Mouse (Mus musculus) intestine, postnatal 0 days (tissue): ENCODE results near the gene Txndc16. TPM values are rescaled to one million over a fixed set of nuclear protein-coding genes. Genes with fewer than 3 reads are reported as not detected.

Source experiments
- ATAC-seq: fragments of 200-750 bp; cut with Nextera tagmentation; 2 replicates; pipeline ENCODE4 v1.8.0; 2017; ENCODE audit warnings: mild to moderate bottlenecking, moderate TSS enrichment, moderate library complexity
- H3K27ac ChIP-seq: fragments of 300-500 bp; sonication (generic); 2 replicates; pipeline ENCODE4 v1.5.1; 2014; ENCODE audit warnings: mild to moderate bottlenecking, low read depth, low read length, moderate library complexity
- H3K27me3 ChIP-seq: fragments of 300-500 bp; sonication (generic); replicated peaks from 2 replicates; pipeline ENCODE4 v1.6.1; 2014; ENCODE audit warnings: low read length, mixed read lengths; ENCODE audit not compliant: control insufficient read depth, insufficient read depth
- H3K36me3 ChIP-seq: fragments of 300-500 bp; sonication (generic); 2 replicates; pipeline ENCODE4 v1.6.1; 2014; ENCODE audit warnings: mild to moderate bottlenecking, moderate library complexity; ENCODE audit not compliant: control insufficient read depth, insufficient read depth
- H3K4me1 ChIP-seq: fragments of 300-500 bp; sonication (generic); replicated peaks from 2 replicates; pipeline ENCODE4 v1.6.1; 2014; ENCODE audit warnings: antibody characterized with exemption, low read length, mixed read lengths; ENCODE audit not compliant: control insufficient read depth, insufficient read depth
- H3K4me2 ChIP-seq: fragments of 300-500 bp; sonication (generic); replicated peaks from 2 replicates; pipeline ENCODE4 v1.6.1; 2014; ENCODE audit warnings: low read depth, mild to moderate bottlenecking, moderate library complexity
- H3K4me3 ChIP-seq: fragments of 300-500 bp; sonication (generic); 2 replicates; pipeline ENCODE4 v1.5.1; 2014; ENCODE audit warnings: low read depth, low read length
- H3K9ac ChIP-seq: fragments of 300-500 bp; sonication (generic); 2 replicates; pipeline ENCODE4 v1.6.1; 2014; ENCODE audit warnings: mild to moderate bottlenecking, low read depth, low read length
- H3K9me3 ChIP-seq: fragments of 300-500 bp; sonication (generic); 2 replicates; pipeline ENCODE4 v1.6.1; 2016; ENCODE audit warnings: mixed run types; ENCODE audit not compliant: control insufficient read depth
- CTCF ChIP-seq: sonication (generic); IDR thresholded peaks from 2 replicates; pipeline ENCODE4 v1.5.1; 2016; ENCODE audit warnings: low read depth, mild to moderate bottlenecking, control low read depth, antibody characterized with exemption, moderate library complexity
- WGBS: fragments of 180-500 bp; shearing (Covaris S2); extraction: QIAGEN DNeasy Blood & Tissue Kit; methylation state at CpG from one replicate; pipeline ENCODE4 v1.1.7; 2014; 5-methylcytosine and 5-hydroxymethylcytosine counted together
- polyA plus RNA-seq: library from polyadenylated mRNA; unstranded; fragments of >200 nt; fragmentation: Nextera tagmentation; extraction: Ambion mirVana; gene quantifications from 2 replicates; pipeline ENCODE4 v1.2.1, GENCODE M21; 2015

The Txndc16 gene
- polyA plus RNA-seq, 1 experiment from 2014 or later: 4.2 TPM

GRCm38 (mm10) chr14:45172260-45172659 lies 47.9 kb downstream of the Txndc16 start:
- TF ChIP-seq CTCF: no peak
- no peaks in the 10 kb centered on the region for H3K27me3 ChIP-seq
- no peak overlapping the region for H3K4me2 ChIP-seq
- H3K9ac ChIP-seq: no peak overlapping the region
- no peaks in the 10 kb centered on the region for H3K36me3 ChIP-seq
- 97% methylated on average over 5 of the region's 5 CpGs for WGBS
- H3K9me3 ChIP-seq: no peaks in the 10 kb centered on the region
- no peak overlapping the region for H3K27ac ChIP-seq
- no peak for ATAC-seq
- no peaks in the 10 kb centered on the region for H3K4me1 ChIP-seq
- H3K4me3 ChIP-seq: no peak overlapping the region

GRCm38 (mm10) chr14:45167366-45167765 lies 52.8 kb downstream of the Txndc16 start:
- Histone ChIP-seq H3K9ac (no peak overlapping the region), H3K4me2 (no peak overlapping the region), H3K9me3 (no peaks in the 10 kb centered on the region), H3K36me3 (no peaks in the 10 kb centered on the region), H3K4me3 (no peak overlapping the region), H3K4me1 (no peaks in the 10 kb centered on the region), H3K27me3 (no peaks in the 10 kb centered on the region), H3K27ac (no peak overlapping the region)
- 85% methylated on average over 8 of the region's 8 CpGs for WGBS
- peak; percentile 40 for TF ChIP-seq CTCF
- ATAC-seq: no peak

GRCm38 (mm10) chr14:45155511-45156173 lies 64.5 kb downstream of the Txndc16 start:
- H3K27me3 ChIP-seq: no peaks in the 10 kb centered on the region
- 82% methylated on average over 4 of the region's 4 CpGs for WGBS
- no peak for ATAC-seq
- no peak overlapping the region for H3K9ac ChIP-seq
- H3K9me3 ChIP-seq: no peaks in the 10 kb centered on the region
- TF ChIP-seq CTCF: no peak
- H3K36me3 ChIP-seq: no peaks in the 10 kb centered on the region; the same call in 1 of the 2 replicates
- H3K4me1 ChIP-seq: no peaks in the 10 kb centered on the region
- H3K4me2 ChIP-seq: no peak overlapping the region
- no peak overlapping the region for H3K4me3 ChIP-seq
- H3K27ac ChIP-seq: no peak overlapping the region

- no peak overlapping the region for H3K4me3 ChIP-seq
- H3K9me3 ChIP-seq: no peaks in the 10 kb centered on the region
- ATAC-seq: no peak
- TF ChIP-seq CTCF: no peak
- no peak overlapping the region for H3K27ac ChIP-seq
- no peaks in the 10 kb centered on the region for H3K27me3 ChIP-seq
- no peak overlapping the region for H3K4me2 ChIP-seq
- H3K36me3 ChIP-seq: no peaks in the 10 kb centered on the region; the same call in 1 of the 2 replicates
- no peak overlapping the region for H3K9ac ChIP-seq
- WGBS: 90% methylated on average over 2 of the region's 2 CpGs
- H3K4me1 ChIP-seq: no peaks in the 10 kb centered on the region
Measured at GRCm38 (mm10) chr14:45153258-45153657, 66.9 kb downstream of the Txndc16 start.

GRCm38 (mm10) chr14:45142511-45142910 lies 77.6 kb downstream of the Txndc16 start:
- no peaks in the 10 kb centered on the region for H3K9me3 ChIP-seq
- H3K36me3 ChIP-seq: no peaks in the 10 kb centered on the region
- no peak overlapping the region for H3K4me2 ChIP-seq
- no peak overlapping the region for H3K9ac ChIP-seq
- no peak overlapping the region for H3K27ac ChIP-seq
- WGBS: 49% methylated on average over 4 of the region's 4 CpGs
- H3K4me3 ChIP-seq: no peak overlapping the region
- no peak for ATAC-seq
- TF ChIP-seq CTCF: peak; percentile 88
- H3K27me3 ChIP-seq: no peaks in the 10 kb centered on the region
- H3K4me1 ChIP-seq: no peaks in the 10 kb centered on the region

DNA sequence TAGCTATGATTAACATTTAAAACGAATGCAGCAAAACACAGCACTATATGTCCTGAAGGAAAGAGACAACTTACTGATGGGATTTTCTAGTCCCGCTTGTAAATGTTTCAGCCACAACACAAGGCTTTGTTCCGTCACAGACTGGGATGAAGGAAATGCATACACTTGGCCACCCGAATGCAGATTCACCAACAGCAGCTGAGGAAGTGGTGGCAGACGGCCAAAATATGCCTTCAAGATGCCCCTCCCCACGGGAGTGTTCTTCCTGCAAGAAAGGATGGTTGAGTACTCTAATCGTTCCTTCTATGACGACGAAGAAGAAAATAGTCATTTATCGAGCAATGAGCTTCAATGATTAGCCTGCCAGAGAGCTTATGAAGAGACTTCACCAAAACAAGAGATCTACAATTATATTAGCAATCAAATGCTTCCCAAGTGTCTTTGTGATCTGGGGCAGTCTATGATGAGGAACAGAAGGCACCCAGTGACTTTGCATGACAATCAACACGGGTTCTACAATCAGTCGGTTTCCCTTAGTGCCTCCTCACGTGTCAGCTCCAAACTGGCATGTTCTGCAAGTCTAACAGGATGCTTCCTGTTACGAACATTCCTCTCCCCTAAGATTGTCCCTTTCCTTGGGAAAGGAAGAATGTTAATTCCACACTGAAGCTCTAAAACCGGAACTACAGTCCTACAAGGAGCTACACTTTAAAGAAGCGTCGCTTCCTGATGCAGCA lies 79.6 kb downstream of the Txndc16 start:
- 75% methylated on average over 17 of the region's 17 CpGs for WGBS

More for the DNA sequence above, 79.6 kb downstream of the Txndc16 start:
- H3K9me3 ChIP-seq: no peaks in the 10 kb centered on the region
- H3K27ac ChIP-seq: no peak overlapping the region
- no peaks in the 10 kb centered on the region for H3K36me3 ChIP-seq
- H3K4me3 ChIP-seq: no peak overlapping the region
- no peaks in the 10 kb centered on the region for H3K4me1 ChIP-seq
- no peak overlapping the region for H3K9ac ChIP-seq
- H3K4me2 ChIP-seq: no peak overlapping the region
- no peak for ATAC-seq
- no peak for TF ChIP-seq CTCF
- no peaks in the 10 kb centered on the region for H3K27me3 ChIP-seq
